Mouse (Mus musculus) right cerebral cortex, adult 18-20 months (tissue): Measurements from ENCODE around the gene Sdhd.

Source experiments
- DNase-seq: peaks from one replicate; pipeline ENCODE4 v3.0.0; 2022; ENCODE audit warnings: mixed read lengths

Sdhd gene

DNA sequence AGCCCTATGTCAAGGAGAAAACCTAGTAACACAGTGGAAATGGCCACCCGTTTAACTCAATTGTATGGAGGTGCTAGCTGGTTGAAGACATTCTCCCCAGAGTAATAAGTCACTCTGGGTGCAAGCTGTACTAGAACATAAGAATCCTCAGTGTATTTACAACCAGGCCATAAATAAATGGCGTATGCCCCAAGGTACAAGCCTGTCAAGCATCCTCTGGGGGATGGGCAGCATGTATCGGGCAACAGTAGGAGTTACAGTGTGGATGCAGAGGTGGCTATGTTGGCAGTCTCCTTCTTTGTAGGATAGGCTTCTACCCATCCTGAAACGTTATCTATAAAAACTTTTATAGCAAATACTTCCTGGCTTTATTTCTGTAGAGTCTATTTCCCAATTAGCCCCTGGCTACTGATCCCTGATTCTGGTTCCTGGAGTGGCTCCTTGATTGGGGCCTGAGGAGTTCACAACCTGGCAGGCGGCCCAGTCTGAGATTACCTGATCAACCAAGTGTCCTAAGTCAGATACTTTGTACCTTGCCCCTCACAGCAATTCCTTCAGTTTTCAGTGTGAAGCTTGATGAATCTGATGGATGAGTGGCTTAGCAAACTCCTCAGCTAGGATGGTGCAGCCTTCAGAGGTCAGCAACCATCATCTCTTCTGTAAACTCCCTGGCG, 18.3 kb downstream of the Sdhd start:
- no peak for DNase-seq

DNA sequence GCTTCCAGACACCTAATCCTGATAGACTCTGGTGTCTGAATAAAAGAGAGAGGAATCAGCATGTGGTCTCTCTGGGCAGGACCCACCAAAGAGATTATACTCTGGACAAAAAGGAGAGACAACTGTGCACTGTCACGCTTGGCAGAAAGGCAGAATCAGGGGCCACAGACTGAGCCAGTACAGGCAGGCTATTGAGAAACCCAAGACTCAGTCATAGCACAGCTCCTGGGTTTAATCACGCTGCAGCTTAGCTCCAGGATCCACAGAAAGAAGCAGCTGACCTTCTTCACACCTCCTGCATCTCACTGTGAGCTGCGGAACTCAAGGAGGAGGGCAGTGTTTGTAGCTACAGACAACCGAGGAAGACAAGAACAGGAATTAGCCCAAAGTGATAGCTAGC, 23.2 kb downstream of the Sdhd start:
- no peak for DNase-seq

DNA sequence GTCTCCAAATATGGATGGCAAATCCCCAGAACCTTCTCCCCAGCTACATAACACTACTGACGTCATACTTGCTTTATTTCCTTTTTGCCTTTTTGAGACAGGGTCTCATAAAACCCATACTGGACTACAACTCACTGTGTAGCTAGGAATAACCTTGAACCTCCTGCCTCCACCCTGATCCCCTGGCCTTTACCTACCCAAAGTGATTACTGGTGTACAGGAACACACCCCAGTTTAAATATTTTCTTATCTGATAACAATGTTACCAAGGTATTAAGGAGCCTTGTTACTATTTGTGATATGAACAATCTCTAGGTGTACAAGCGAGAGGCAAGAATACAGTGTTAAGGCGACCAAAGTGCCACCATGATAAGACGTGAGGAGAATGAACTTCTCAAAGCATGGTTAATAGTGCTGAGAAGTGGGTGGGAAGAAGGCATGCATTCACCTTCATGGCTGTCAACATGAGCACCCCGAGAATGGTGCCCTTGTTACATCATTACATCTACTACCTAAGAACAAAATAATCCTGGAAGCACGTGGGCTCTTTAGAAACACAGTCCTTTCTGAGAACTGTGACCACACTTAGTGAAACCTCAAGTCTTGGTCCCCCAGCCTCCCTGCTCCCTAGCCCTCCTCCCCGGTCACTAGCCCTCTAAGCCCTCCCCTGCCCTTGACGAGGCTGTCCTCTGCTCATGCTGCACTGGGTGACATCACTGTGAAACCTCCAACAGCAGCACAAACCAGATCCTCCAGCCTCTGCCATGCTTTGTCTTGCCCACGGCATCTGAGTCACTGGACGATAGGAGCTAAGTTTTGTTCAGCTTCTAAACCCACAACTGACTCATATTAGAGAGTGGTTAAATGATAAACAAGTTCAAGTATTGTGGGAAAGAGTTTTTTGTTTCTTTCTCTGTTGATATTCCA, 33.8 kb downstream of the Sdhd start:
- no peak for DNase-seq

DNA sequence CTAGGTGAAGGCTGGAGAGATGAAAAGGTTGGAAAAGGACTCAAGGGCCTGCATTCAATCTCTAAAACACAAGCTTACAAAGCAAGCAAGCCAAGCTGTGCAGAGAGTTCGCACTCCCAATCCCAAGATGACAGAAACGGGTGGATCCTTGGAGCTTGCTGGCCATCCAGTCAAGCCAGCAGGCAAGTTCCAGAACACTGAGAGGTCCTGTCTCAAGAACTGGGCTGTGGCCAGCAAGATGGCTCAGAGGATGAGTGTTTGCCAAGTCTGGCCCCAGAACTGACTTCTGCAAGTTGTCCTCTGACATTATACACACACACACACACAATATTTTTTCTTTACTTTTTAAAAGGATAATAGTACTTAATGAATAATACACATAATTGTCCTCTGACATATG, 35.7 kb downstream of the Sdhd start:
- no peak for DNase-seq

DNA sequence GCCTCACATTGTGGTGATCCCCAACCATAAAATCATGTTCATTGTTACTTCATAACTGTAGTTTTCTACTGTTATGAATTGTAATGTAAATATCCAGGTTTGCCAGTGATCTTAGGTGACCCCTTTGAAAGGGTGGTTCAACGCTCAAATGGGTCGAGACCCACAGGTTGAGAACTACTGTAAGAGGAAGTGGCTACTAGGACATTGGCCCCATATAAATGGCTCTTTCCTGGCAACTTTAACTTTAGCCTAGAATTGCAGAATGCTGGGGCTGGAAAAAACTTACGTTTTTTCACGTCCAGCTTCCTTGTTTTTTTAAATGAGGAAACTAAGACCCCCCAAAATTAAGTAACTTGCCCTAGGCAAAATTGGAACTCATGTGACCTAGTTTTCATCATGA, 36.2 kb downstream of the Sdhd start:
- no peak for DNase-seq

DNA sequence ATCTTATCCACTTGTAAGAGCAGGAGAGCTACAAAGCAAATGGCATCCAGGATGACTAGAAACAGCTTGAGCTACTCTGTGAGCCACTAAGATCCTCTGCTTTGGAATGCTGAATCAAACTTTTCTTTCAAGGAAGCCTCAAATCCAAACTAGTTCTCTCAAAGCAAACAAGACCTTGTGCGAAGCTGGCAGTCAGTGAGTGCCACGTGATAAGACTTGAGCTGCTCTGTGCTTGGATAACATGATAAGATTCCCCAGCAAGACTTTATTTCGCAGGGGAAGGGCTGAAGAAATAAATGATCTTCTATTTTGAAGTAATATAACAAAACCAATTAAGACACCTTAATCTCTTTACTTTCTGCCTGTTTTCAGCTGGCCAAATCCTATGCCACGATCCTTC, 37.7 kb downstream of the Sdhd start:
- no peak for DNase-seq

DNA sequence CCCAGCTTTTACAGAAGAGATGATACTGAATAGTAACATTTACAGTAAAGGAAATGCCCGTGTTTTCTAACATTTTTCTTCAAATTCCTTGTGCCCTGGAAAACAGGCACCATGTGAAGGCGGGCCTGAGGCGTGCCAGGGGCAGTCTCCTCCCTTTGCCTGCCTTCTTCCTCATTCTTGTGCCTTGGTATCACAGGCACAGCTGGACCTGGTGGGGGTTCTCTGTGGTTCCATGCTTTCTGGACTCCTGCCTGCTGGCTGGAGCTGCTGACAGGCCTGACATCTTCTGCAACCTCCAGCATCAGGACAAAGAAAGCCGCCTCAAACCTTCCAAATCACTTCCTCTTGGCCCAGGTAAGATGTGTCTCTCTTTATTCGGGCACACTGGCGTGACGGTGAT, 38.4 kb downstream of the Sdhd start:
- no peak for DNase-seq

DNA sequence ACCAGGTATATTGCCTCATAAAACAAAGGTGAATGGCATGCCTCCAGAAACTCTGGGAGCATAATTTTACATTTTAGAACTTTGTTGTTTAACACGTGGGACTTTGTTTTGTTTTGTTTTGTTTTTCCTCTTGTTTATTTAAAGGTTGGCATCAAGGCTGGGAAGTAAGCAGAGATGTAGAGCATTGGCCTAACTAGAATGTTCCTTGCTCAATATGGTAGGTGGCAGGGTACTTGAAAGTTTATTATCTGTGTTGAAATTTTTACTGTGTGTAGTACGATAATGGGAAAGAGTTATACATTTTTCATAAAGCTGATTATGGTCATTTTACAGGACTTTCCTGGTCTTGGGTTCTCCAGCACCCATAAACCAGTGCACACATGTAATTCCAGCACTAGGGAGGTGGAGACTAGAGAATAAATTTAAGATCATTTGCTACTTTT, 41.7 kb downstream of the Sdhd start:
- no peak for DNase-seq

DNA sequence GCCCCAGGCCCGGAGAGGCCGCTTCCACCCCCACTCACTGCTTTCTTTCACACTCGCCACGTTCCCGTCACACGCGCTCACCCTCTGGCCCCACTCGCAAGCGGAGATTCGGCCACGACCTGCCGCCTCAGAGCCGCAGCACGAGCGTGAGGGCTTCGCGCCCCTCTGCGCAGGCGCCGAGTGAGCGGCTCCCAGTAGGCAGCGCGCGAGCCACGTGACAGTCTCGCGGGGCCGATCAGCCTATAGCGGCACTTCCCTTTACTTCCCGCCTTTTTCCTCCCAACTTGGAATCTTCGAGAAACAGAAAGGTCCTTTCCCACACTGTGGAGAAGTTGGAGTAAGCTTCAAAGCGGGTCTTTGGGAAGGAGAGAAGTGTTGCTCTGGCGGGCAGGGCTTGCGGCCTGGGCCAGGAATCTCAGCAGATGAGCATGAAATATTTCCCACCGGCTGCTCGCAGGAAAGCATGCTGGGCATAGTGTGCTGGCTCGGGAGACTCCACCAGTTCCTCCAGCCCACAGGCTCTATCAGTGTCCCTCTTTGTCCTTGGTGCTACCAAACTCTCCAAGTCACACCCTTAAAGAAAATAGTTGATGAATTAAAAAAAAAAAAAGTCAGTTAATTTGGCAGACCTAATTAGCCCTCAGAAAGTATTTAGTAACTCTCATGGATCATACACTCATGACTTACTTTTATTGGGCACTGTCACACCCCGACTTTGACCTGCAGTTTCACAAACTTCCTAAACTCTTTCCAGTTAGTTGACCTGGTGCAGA, 42.3 kb downstream of the Sdhd start, which contains the start of gene Tex12:
Gene Tex12 (minus strand): TSS at position 181 of the 773 bp plus-strand sequence.
- no peak for DNase-seq

DNA sequence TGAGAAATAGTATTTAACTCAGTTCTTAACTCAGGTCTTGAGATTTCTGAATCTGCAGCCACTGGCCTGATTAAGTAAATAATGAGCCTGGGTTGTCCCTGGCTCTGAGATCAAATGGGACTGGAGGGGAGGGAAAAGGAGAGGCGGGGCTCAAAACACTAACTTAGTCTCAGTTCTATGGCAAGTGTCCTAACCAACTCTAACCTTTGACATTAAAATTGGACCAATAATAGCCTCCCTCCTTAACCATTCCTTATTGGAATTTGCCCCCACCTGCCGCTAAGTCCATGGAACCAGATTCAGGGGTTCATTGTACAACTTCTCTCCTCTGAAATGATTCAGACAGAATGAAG, 48.5 kb downstream of the Sdhd start, which contains the start of gene Bco2:
Gene Bco2 (minus strand): TSS at position 88 of the 353 bp plus-strand sequence.
- no peak for DNase-seq

DNA sequence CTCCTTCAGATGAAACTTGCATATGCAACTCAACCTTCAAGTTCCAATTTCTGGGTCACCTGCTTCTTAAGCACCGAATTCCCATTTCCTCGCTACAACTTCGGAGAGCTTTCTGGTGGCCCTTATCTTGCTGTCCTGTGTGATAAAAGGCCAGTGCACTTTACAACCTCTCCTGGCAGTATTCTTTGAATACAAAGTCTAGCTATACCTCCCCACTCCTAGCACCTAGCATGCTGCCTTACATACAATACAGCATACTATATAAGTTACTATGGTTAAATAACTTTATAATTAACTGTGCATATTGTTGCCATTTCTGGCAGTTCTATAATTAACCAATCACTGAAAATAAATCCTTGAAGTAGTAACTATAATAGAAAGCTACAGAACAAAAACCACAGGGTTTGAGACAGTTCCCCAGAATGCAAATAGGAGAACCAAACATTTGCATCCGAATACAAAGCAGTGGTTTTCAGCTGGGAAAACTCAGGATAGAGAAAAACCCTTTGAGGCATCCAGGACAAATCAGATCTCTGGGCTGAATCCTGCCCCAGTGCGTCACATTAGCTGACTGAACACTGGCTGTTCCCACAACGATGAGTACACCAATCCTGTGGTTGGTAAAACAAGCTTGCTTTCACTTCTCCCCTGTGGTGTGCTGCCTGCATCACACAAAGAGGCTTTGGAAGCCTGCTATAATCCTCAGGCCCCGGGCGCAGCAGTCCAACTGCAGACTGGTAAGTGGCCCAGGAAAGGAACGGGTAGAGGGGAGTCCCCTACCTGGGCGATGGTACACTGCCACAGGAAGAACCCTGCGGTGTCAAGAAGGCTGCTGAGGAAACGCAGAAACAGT, 49.1 kb downstream of the Sdhd start, which contains the start of gene Il18:
Gene Il18 (plus strand): TSS at position 587 of the 853 bp plus-strand sequence.
- peak; percentile 80 for DNase-seq

DNA sequence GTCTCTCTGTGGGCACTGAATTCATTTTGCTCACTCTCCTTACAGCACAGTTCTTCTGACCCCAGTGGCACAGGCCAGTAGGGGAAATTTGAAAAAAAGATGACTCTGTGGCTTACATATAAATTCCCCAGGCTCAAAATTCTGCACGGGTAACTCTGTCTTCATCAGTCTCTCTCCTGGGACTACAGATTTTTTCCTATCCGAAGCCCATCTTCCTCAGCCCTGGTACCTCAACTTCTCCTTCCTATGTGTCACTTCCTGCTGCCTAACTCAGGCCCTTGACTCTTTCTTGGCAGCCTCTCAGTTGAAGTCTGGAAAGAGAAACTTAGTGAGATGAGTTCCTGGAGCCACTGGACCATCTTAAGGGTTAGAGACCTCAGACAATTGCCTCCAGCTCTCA, 50.1 kb downstream of the Sdhd start:
- no peak for DNase-seq

DNA sequence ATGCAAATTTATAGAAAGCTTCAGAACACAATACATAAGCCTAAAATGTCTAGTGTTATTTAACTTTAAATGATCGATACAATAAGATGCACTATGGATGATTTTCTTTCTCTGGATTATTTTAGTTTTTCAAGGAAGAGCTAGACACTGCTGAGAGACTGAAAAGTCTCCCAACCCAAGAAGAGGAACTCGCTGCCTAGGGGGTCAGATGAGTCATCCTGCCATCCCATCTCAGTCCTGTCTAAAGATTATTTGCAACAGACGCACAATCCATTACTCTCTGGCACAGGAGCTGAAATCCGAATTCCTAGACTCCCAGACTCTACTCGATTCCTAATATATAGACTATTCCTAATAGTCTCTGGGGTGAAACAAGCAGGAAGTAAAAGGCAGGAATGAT, 51.4 kb downstream of the Sdhd start:
- DNase-seq = no peak

DNA sequence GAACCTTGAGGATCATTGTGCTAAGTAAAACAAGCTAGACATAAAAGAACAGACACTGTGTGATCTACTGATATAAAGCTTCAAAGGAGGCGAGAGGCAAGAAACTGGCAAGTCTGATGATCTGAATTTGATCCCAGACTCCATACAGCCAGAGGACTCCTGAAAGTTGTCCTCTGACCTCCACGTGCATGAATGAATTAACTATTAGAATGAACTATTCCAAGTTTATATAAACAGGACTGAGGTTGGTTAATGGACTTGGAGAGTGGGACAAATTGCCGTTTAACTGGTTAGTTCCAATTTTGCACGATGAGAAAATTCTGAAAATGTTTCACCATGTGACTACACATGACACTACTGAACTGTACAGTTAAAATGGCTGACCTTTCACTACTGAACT, 54.7 kb downstream of the Sdhd start:
- no peak for DNase-seq

DNA sequence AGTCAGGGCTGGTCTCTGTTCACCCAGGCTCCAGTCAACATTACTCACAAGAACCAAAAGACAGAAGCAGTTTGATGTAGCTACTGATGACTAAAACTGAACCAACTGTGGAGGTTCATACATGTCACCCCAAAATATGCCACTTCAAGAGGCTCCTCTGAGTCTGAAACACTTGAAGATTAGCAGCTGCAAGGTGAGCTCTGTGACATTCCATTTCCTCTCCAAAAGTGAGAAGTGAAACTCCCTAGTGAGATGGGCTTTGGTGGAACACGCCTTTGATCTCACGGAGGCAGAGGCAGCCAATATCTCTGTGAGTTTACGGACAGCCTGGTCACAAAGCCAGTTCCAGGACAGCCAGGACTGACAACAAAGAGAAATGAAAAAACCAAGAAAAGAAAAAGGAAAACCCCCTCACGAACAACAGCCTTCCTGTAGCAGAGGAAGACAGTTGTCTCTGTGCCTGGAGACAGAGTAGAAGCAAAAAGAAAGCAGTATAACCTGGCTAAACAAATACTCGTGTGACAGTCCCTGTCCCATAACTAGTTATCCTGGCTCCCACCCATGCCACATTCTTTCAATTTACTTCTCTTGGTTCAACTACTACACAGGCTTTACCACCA, 55.6 kb downstream of the Sdhd start:
- no peak for DNase-seq
